Mouse (Mus musculus) MEL (cell line): ENCODE results near the gene Gm9747. TPM values are rescaled to one million over a fixed set of nuclear protein-coding genes. Genes with fewer than 3 reads are reported as not detected.

Experiments used
- DNase-seq: peaks from one replicate; pipeline ENCODE4 v3.0.0; 2011; ENCODE audit warnings: low read depth, low spot score
- H3K27ac ChIP-seq: 2 replicates; pipeline ENCODE4 v1.5.1; 2012; ENCODE audit warnings: low read depth, mild to moderate bottlenecking, control low read depth, low read length, moderate library complexity; ENCODE audit not compliant: control insufficient read depth
- H3K27me3 ChIP-seq, 2 experiments: fragments of 150-350 bp in 1 of 2; sonication (generic) in 1 of 2; 2 replicates each; pipeline ENCODE4 v1.6.1; 2012; ENCODE audit warnings: low read length in 2 of 2, mild to moderate bottlenecking in 2 of 2, improper control_type of control experiment in 1 of 2, moderate library complexity in 1 of 2; ENCODE audit not compliant: insufficient read depth in 2 of 2, control insufficient read depth in 1 of 2
- H3K36me3 ChIP-seq, 2 experiments: 2 replicates each; pipeline ENCODE4 v1.6.1; 2012 to 2014; ENCODE audit warnings: low read length in 2 of 2, improper control_type of control experiment in 1 of 2, inconsistent platforms in 1 of 2, mild to moderate bottlenecking in 1 of 2; ENCODE audit not compliant: insufficient read depth in 2 of 2, control insufficient read depth in 1 of 2
- H3K4me1 ChIP-seq, 2 experiments: fragments of 150-350 bp in 1 of 2; sonication (generic) in 1 of 2; 2 replicates each; pipeline ENCODE4 v1.6.1; 2012; ENCODE audit warnings: low read length in 2 of 2, improper control_type of control experiment in 1 of 2, mild to moderate bottlenecking in 1 of 2; ENCODE audit not compliant: insufficient read depth in 2 of 2, control insufficient read depth in 1 of 2
- H3K4me3 ChIP-seq, 2 experiments: fragments of 150-350 bp in 1 of 2; sonication (generic) in 1 of 2; 2 replicates each; pipeline ENCODE4 v1.5.1; 2012; ENCODE audit warnings: low read depth in 2 of 2, low read length in 2 of 2, mild to moderate bottlenecking in 2 of 2, moderate library complexity in 2 of 2, control low read depth in 1 of 2, improper control_type of control experiment in 1 of 2; ENCODE audit not compliant: control insufficient read depth in 1 of 2, insufficient read depth in 1 of 2
- H3K79me2 ChIP-seq: 2 replicates; pipeline ENCODE4 v1.6.1; 2012; ENCODE audit warnings: mild to moderate bottlenecking, low read length, moderate library complexity; ENCODE audit not compliant: control insufficient read depth, poor library complexity, insufficient read depth
- H3K9ac ChIP-seq: 2 replicates; pipeline ENCODE4 v1.6.1; 2012; ENCODE audit warnings: low read depth, mild to moderate bottlenecking, control low read depth, low read length, moderate library complexity; ENCODE audit not compliant: control insufficient read depth, poor library complexity, severe bottlenecking
- H3K9me3 ChIP-seq: fragments of 150-350 bp; sonication (generic); replicated peaks from 2 replicates; pipeline ENCODE4 v1.6.1; 2012; ENCODE audit warnings: mild to moderate bottlenecking, low read length, improper control_type of control experiment, moderate library complexity; ENCODE audit not compliant: insufficient read depth
- BHLHE40 ChIP-seq: IDR thresholded peaks from 2 replicates; pipeline ENCODE4 v1.6.1; 2012; ENCODE audit warnings: low read depth, mild to moderate bottlenecking, inconsistent platforms, low read length, improper control_type of control experiment, borderline replicate concordance
- CHD2 ChIP-seq: IDR thresholded peaks from 2 replicates; pipeline ENCODE4 v1.6.1; 2011; ENCODE audit warnings: low read length, improper control_type of control experiment
- CTCF ChIP-seq, 3 experiments: IDR thresholded peaks in 2 of 3; conservative IDR thresholded peaks in 1 of 3; 2 replicates each; pipeline ENCODE4 v1.5.1; 2011 to 2012; ENCODE audit warnings: low read length in 3 of 3, low read depth in 2 of 3, mild to moderate bottlenecking in 2 of 3, improper control_type of control experiment in 1 of 3, inconsistent platforms in 1 of 3, mixed read lengths in 1 of 3, moderate library complexity in 1 of 3; ENCODE audit not compliant: control insufficient read depth in 1 of 3, insufficient read depth in 1 of 3, poor library complexity in 1 of 3, severe bottlenecking in 1 of 3
- E2F4 ChIP-seq: IDR thresholded peaks from 2 replicates; pipeline ENCODE4 v1.6.1; 2011; ENCODE audit warnings: low read depth, low read length, improper control_type of control experiment, borderline replicate concordance
- EP300 ChIP-seq, 2 experiments: IDR thresholded peaks; 2 replicates each; pipeline ENCODE4 v1.6.1; 2011; ENCODE audit warnings: improper control_type of control experiment in 2 of 2, low read length in 2 of 2, low read depth in 1 of 2, mild to moderate bottlenecking in 1 of 2
- GABPA ChIP-seq: IDR thresholded peaks from 2 replicates; pipeline ENCODE4 v1.6.1; 2012; ENCODE audit warnings: low read depth, mild to moderate bottlenecking, inconsistent platforms, low read length, improper control_type of control experiment, moderate library complexity
- HCFC1 ChIP-seq: IDR thresholded peaks from 2 replicates; pipeline ENCODE4 v1.6.1; 2012; ENCODE audit warnings: low read depth, mild to moderate bottlenecking, inconsistent platforms, low read length, improper control_type of control experiment, moderate library complexity
- JUND ChIP-seq: IDR thresholded peaks from 2 replicates; pipeline ENCODE4 v1.6.1; 2011; ENCODE audit warnings: low read depth, mild to moderate bottlenecking, improper control_type of control experiment, low read length
- MAX ChIP-seq: IDR thresholded peaks from 2 replicates; pipeline ENCODE4 v1.6.1; 2011; ENCODE audit warnings: low read length, improper control_type of control experiment
- MAZ ChIP-seq: IDR thresholded peaks from 2 replicates; pipeline ENCODE4 v1.6.1; 2012; ENCODE audit warnings: low read depth, mild to moderate bottlenecking, inconsistent platforms, low read length, improper control_type of control experiment
- MEF2A ChIP-seq: IDR thresholded peaks from 2 replicates; pipeline ENCODE4 v1.6.1; 2014; ENCODE audit warnings: low read depth, mild to moderate bottlenecking, inconsistent platforms, low read length, improper control_type of control experiment; ENCODE audit not compliant: poor library complexity, insufficient replicate concordance, severe bottlenecking; ENCODE audit errors: extremely low read depth
- MXI1 ChIP-seq: IDR thresholded peaks from 2 replicates; pipeline ENCODE4 v1.6.1; 2011; ENCODE audit warnings: mild to moderate bottlenecking, low read depth, low read length, improper control_type of control experiment
- MYB ChIP-seq: IDR thresholded peaks from 2 replicates; pipeline ENCODE4 v1.6.1; 2011; ENCODE audit warnings: mild to moderate bottlenecking, low read depth, low read length, improper control_type of control experiment
- NELFE ChIP-seq: IDR thresholded peaks from 2 replicates; pipeline ENCODE4 v1.6.1; 2011; ENCODE audit warnings: low read depth, low read length, improper control_type of control experiment
- POLR2A ChIP-seq, 2 experiments: IDR thresholded peaks; 2 replicates each; pipeline ENCODE4 v1.6.1; 2011 to 2012; ENCODE audit warnings: low read length in 2 of 2, mild to moderate bottlenecking in 2 of 2, control low read depth in 1 of 2, improper control_type of control experiment in 1 of 2, low read depth in 1 of 2, moderate library complexity in 1 of 2; ENCODE audit not compliant: control insufficient read depth in 1 of 2, insufficient read depth in 1 of 2, poor library complexity in 1 of 2
- RCOR1 ChIP-seq: IDR thresholded peaks from 2 replicates; pipeline ENCODE4 v1.6.1; 2012; ENCODE audit warnings: low read depth, mild to moderate bottlenecking, inconsistent platforms, low read length, improper control_type of control experiment
- SIN3A ChIP-seq: IDR thresholded peaks from 2 replicates; pipeline ENCODE4 v1.6.1; 2012; ENCODE audit warnings: low read length, improper control_type of control experiment, inconsistent platforms
- SMC3 ChIP-seq: IDR thresholded peaks from 2 replicates; pipeline ENCODE4 v1.6.1; 2011; ENCODE audit warnings: low read depth, low read length, improper control_type of control experiment
- TBP ChIP-seq: IDR thresholded peaks from 2 replicates; pipeline ENCODE4 v1.8.0; 2011; ENCODE audit warnings: low read depth, low read length, improper control_type of control experiment
- UBTF ChIP-seq: IDR thresholded peaks from 2 replicates; pipeline ENCODE4 v1.6.1; 2012; ENCODE audit warnings: low read depth, mild to moderate bottlenecking, inconsistent platforms, low read length, improper control_type of control experiment, moderate library complexity, borderline replicate concordance; ENCODE audit not compliant: insufficient read depth
- USF1 ChIP-seq: IDR thresholded peaks from 2 replicates; pipeline ENCODE4 v1.6.1; 2014; ENCODE audit warnings: low read depth, mild to moderate bottlenecking, inconsistent platforms, low read length, improper control_type of control experiment, moderate library complexity
- polyA plus RNA-seq, 2 experiments: library from polyadenylated mRNA; stranded (reverse) in 1 of 2; unstranded in 1 of 2; fragments of >175 nt in 1 of 2; fragments of >200 nt in 1 of 2; gene quantifications; 2 replicates each; pipeline versions ENCODE4 v1.2.1 to v1.2.4; 2012; ENCODE audit warnings: low replicate concordance in 2 of 2, low read depth in 1 of 2; ENCODE audit not compliant: insufficient read length in 2 of 2, insufficient read depth in 1 of 2, missing spikeins in 1 of 2
- total RNA-seq: library from RNA; depleted of rRNA; stranded (reverse); fragments of 300-350 nt; gene quantifications from 2 replicates; pipeline ENCODE4 v1.2.3, GENCODE M21; 2012

Gm9747 gene
- total and polyA plus RNA-seq, 3 experiments = not detected

- Histone ChIP-seq H3K27me3 (no peaks in the 10 kb centered on the region), H3K9me3 (no peaks in the 10 kb centered on the region), H3K79me2 (no peaks in the 10 kb centered on the region), H3K4me1 (no peaks in the 10 kb centered on the region), H3K9ac (no peak overlapping the region), H3K4me3 (no peak overlapping the region), H3K36me3 (no peaks in the 10 kb centered on the region), H3K27ac (no peak overlapping the region)
- DNase-seq = no peak
- TF ChIP-seq UBTF (no peak), MAZ (no peak), MYB (no peak), E2F4 (no peak), POLR2A (IDR thresholded peaks at IDR 0.05; ENCODE audit: control insufficient read depth in 1 of 2, insufficient read depth in 1 of 2, low read depth in 1 of 2, low read length in 2 of 2, poor library complexity in 1 of 2) (no peak), USF1 (no peak), RCOR1 (no peak), MXI1 (no peak), EP300 (IDR thresholded peaks at IDR 0.05; ENCODE audit: low read depth in 1 of 2, low read length in 2 of 2) (no peak), BHLHE40 (no peak), SMC3 (no peak), MAX (no peak), CTCF (IDR thresholded peaks at IDR 0.05 in 2 of 3, conservative IDR thresholded peaks at IDR 0.05 in 1 of 3; ENCODE audit: control insufficient read depth in 1 of 3, insufficient read depth in 1 of 3, low read depth in 2 of 3, low read length in 3 of 3, poor library complexity in 1 of 3, severe bottlenecking in 1 of 3) (no peak), SIN3A (no peak), TBP (no peak), NELFE (no peak), HCFC1 (no peak), MEF2A (no peak), JUND (no peak), CHD2 (no peak)
Observed at GRCm38 (mm10) chr1:82234616-82235015, 1.7 kb downstream of the Gm9747 start.

GRCm38 (mm10) chr1:82235455-82236104, 2.7 kb downstream of the Gm9747 start:
- Histone ChIP-seq H3K79me2 (no peaks in the 10 kb centered on the region), H3K9me3 (no peaks in the 10 kb centered on the region), H3K27me3 (no peaks in the 10 kb centered on the region), H3K4me3 (no peak overlapping the region), H3K4me1 (no peaks in the 10 kb centered on the region), H3K9ac (no peak overlapping the region), H3K27ac (no peak overlapping the region), H3K36me3 (no peaks in the 10 kb centered on the region)
- DNase-seq = no peak
- TF ChIP-seq GABPA = no peak
